Mouse (Mus musculus): ENCODE measurements at regions not wholly inside any gene's neighbourhood (a gene's known extent, or its start where the extent isn't known, plus 50 kb on each side); places are given as distances from the start of the nearest gene placed in this dataset.
A peak's percentile ranks its signal among the peaks of the same experiment; 100 is the strongest.

DNA sequence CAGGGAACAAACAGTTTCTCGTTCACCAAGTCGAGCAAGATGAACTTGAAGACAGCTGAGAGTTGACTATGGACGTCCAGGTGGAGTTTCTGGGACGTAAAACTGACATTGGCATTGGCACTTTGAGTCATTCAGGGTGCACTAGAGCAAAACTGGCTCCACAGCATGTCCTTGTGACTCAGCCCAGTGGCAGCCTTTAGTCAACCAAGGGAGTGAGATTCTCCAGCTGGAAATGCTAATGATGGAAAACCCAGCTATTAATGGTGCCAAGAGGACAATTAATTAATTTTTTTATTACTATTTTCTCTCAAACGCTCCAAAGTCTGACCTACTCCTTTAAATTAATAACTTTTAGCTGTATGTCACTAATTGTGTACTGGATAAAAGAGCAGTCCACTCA lies 195.0 kb upstream of the Prdm1 start:
- Histone ChIP-seq H3K79me2 (replicated peaks; ENCODE audit: control insufficient read depth, extremely low read depth, insufficient read depth, poor library complexity, severe bottlenecking) (no peaks in the 10 kb centered on the region), H3K4me2 (ENCODE audit: insufficient read depth, low read depth, poor library complexity, severe bottlenecking) (no peak overlapping the region), H3K27ac (ENCODE audit: insufficient read depth, low read depth) (no peak overlapping the region), H3K9me3 (replicated peaks; ENCODE audit: low read length) (no peaks in the 10 kb centered on the region), H3K36me3 (replicated peaks in 1 of 2; ENCODE audit: control insufficient read depth in 1 of 2, insufficient read depth in 1 of 2, low read length in 1 of 2) (no peaks in the 10 kb centered on the region), H3K9ac (ENCODE audit: insufficient read depth, low read depth) (no peak overlapping the region), H3K27me3 (replicated peaks) (peaks cover 6% of the 10 kb centered on the region), H3K4me3 (replicated peaks in 1 of 3; ENCODE audit: low read depth in 2 of 3, low read length in 2 of 3, poor library complexity in 1 of 3) (no peak overlapping the region), H3K4me1 (ENCODE audit: control insufficient read depth in 1 of 2, insufficient read depth in 2 of 2) (peaks cover under 1 to 19% of the 10 kb centered on the region in 2 experiments; a peak in 2 of 4 replicates)
- dilution Hi-C loops (cut with MboI; ENCODE audit: extremely low pct_ligation_motif_present, extremely low pct_unique_long_range_greater_than_20kb, low sequenced_read_pairs) = no loop called here
- TF ChIP-seq MXI1 (IDR thresholded peaks at IDR 0.05; ENCODE audit: low read depth, low read length) (no peak), IRF4 (IDR thresholded peaks at IDR 0.05; ENCODE audit: low read depth, low read length) (no peak), BHLHE40 (IDR thresholded peaks at IDR 0.05; ENCODE audit: low read depth, low read length) (no peak), JUN (IDR thresholded peaks at IDR 0.05; ENCODE audit: insufficient read depth, low read depth, low read length) (no peak), ZC3H11A (IDR thresholded peaks at IDR 0.05; ENCODE audit: low read depth, low read length) (no peak), CHD1 (IDR thresholded peaks at IDR 0.05; ENCODE audit: low read depth, low read length) (no peak)
- DNase-seq (ENCODE audit: extremely low read depth) = peak; percentile 21
- in situ Hi-C loops (cut with MboI; ENCODE audit: low pct_ligation_motif_present, low pct_unique_long_range_greater_than_20kb, low sequenced_read_pairs) = no loop called here

DNA sequence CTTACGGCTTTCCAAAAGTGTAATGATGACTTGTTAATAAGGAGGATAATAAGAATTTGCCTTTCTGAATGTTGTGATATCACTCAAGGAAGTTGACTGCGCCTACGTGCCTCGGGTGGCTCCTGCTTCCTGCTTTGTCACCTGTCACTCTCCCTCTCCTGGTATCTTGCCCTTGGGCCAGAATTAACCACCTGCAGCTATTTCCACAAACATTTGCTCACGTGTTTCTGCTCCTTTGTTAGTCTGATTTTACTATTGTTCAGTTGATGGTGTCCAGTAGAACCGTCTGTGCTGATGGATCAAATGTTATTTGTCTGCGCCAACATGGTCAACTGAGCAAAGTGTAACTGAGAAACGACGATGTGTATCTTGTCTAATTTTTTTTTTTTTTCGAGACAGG lies 193.4 kb upstream of the Prdm1 start:
- Histone ChIP-seq H3K4me1 (ENCODE audit: control insufficient read depth in 1 of 2, insufficient read depth in 2 of 2) (peaks cover 0 to 18% of the 10 kb centered on the region in 2 experiments; a peak in 2 of 4 replicates), H3K36me3 (replicated peaks in 1 of 2; ENCODE audit: control insufficient read depth in 1 of 2, insufficient read depth in 1 of 2, low read length in 1 of 2) (no peaks in the 10 kb centered on the region), H3K4me2 (ENCODE audit: insufficient read depth, low read depth, poor library complexity, severe bottlenecking) (no peak overlapping the region), H3K27ac (ENCODE audit: insufficient read depth, low read depth) (no peak overlapping the region), H3K4me3 (replicated peaks in 1 of 3; ENCODE audit: low read depth in 2 of 3, low read length in 2 of 3, poor library complexity in 1 of 3) (no peak overlapping the region), H3K79me2 (replicated peaks; ENCODE audit: control insufficient read depth, extremely low read depth, insufficient read depth, poor library complexity, severe bottlenecking) (no peaks in the 10 kb centered on the region), H3K9me3 (replicated peaks; ENCODE audit: low read length) (no peaks in the 10 kb centered on the region), H3K9ac (ENCODE audit: insufficient read depth, low read depth) (no peak overlapping the region), H3K27me3 (replicated peaks) (peaks cover 4% of the 10 kb centered on the region)
- TF ChIP-seq KAT2A (IDR thresholded peaks at IDR 0.05; ENCODE audit: insufficient replicate concordance, low read length) = no peak
- no peak for TF ChIP-seq UBTF (IDR thresholded peaks at IDR 0.05; ENCODE audit: low read depth, low read length)
- TF ChIP-seq MAFK (IDR thresholded peaks at IDR 0.05; ENCODE audit: insufficient replicate concordance, low read length) = no peak
- TF ChIP-seq MXI1 (IDR thresholded peaks at IDR 0.05; ENCODE audit: low read depth, low read length) = no peak
- no peak for TF ChIP-seq MAX (IDR thresholded peaks at IDR 0.05; ENCODE audit: low read length)
- dilution Hi-C loops (cut with MboI; ENCODE audit: extremely low pct_ligation_motif_present, extremely low pct_unique_long_range_greater_than_20kb, low sequenced_read_pairs) (no loop called here), in situ Hi-C loops (cut with MboI; ENCODE audit: low pct_ligation_motif_present, low pct_unique_long_range_greater_than_20kb, low sequenced_read_pairs) (no loop called here)
- no peak for DNase-seq (ENCODE audit: extremely low read depth)

DNA sequence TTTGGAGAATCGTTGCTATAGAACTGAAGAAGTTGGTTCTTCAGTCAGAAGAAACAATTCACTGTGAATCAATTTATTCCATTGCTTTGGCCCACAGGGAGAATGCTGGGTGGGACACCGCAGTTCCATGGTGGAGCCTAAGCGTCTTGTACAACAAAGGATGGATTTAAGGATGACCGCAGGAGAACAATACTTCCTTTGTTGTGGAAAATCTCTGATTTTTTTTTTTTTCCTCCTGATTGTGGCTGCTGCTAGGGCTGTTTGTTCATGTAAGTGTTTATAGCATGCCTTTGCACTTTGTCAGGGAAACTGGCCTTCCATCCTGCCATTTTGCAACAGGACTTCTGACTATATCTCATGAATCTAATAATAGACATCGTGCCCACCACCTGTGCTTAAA lies 188.3 kb upstream of the Prdm1 start:
- Histone ChIP-seq H3K4me1 (ENCODE audit: control insufficient read depth in 1 of 2, insufficient read depth in 2 of 2) (peaks cover 3 to 4% of the 10 kb centered on the region in 2 experiments; a peak in 1 of 4 replicates), H3K79me2 (replicated peaks; ENCODE audit: control insufficient read depth, extremely low read depth, insufficient read depth, poor library complexity, severe bottlenecking) (no peaks in the 10 kb centered on the region), H3K36me3 (replicated peaks in 1 of 2; ENCODE audit: control insufficient read depth in 1 of 2, insufficient read depth in 1 of 2, low read length in 1 of 2) (no peaks in the 10 kb centered on the region), H3K4me3 (replicated peaks in 1 of 3; ENCODE audit: low read depth in 2 of 3, low read length in 2 of 3, poor library complexity in 1 of 3) (no peak overlapping the region), H3K27me3 (replicated peaks) (no peaks in the 10 kb centered on the region), H3K9me3 (replicated peaks; ENCODE audit: low read length) (no peaks in the 10 kb centered on the region), H3K9ac (ENCODE audit: insufficient read depth, low read depth) (no peak overlapping the region), H3K27ac (ENCODE audit: insufficient read depth, low read depth) (no peak overlapping the region), H3K4me2 (ENCODE audit: insufficient read depth, low read depth, poor library complexity, severe bottlenecking) (no peak overlapping the region)
- no peak for DNase-seq (ENCODE audit: extremely low read depth)
- in situ Hi-C loops (cut with MboI; ENCODE audit: low pct_ligation_motif_present, low pct_unique_long_range_greater_than_20kb, low sequenced_read_pairs) = no loop called here
- dilution Hi-C loops (cut with MboI; ENCODE audit: extremely low pct_ligation_motif_present, extremely low pct_unique_long_range_greater_than_20kb, low sequenced_read_pairs) = no loop called here
- TF ChIP-seq CHD1 (IDR thresholded peaks at IDR 0.05; ENCODE audit: low read depth, low read length) (no peak), JUND (conservative IDR thresholded peaks at IDR 0.05; ENCODE audit: low read depth, low read length) (no peak)

Measured in CH12.LX (cell line).